25 mouse cellular contexts compared by ENCODE assay signal in the genomic region with DNA sequence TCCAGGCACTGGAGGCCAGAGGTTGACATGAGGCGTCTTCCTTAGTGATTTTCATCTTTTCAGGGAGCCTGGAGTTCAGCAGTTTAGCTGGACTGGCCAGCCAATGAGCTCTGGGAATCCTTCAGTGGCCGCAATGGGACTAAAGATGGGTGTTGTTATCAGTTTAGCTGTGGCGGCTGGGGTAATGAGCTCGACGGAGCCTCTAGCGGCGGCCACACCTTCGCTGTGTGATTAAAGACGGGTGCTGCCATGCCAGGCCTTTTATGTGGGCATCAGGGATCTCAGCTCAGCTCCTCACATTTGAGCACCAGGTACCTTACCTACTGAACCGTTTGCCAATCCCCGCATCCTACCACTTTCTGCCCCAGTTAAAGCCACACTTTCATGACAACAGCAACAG. TPM values are rescaled to one million over a fixed set of nuclear protein-coding genes. Genes with fewer than 3 reads are reported as not detected.
"Had no signal": no experiment of that assay in that cellular context is flagged by ENCODE, and none has a peak within 500 bp of the region (broad histone marks: within the 10 kb centered on the region; RNA-seq: fewer than 3 reads in every experiment).

No protein-coding gene starts in this region.

- DNase-seq: liver, embryonic 13.5 days; lung, adult 18-20 months; lung, embryonic 14.5 days; lung, postnatal 10 days; lung, postnatal 36 days; retina, postnatal 1 day; right cerebral cortex, adult 18-20 months; right cerebral cortex, postnatal 25 days; right cerebral cortex, postnatal 4 days; spleen, adult 18-20 months; thymus, adult 2 months; thymus, postnatal 25 days; thymus, postnatal 4 days had no signal

- H3K4me2 ChIP-seq: liver, embryonic 13.5 days; lung, embryonic 14.5 days; midbrain, embryonic 11.5 days; midbrain, embryonic 13.5 days; midbrain, embryonic 15.5 days; neural tube, embryonic 12.5 days; stomach, embryonic 15.5 days had no signal

- H3K27ac ChIP-seq: liver, embryonic 13.5 days; macrophage; midbrain, embryonic 13.5 days; midbrain, embryonic 15.5 days; neural tube, embryonic 12.5 days; stomach, embryonic 15.5 days; stomach, postnatal 0 days had no signal

- H3K4me3 ChIP-seq: liver, embryonic 13.5 days; midbrain, embryonic 13.5 days; midbrain, embryonic 15.5 days; neural tube, embryonic 12.5 days; stomach, embryonic 15.5 days had no signal

- H3K9me3 ChIP-seq: liver, embryonic 13.5 days; midbrain, embryonic 13.5 days; midbrain, embryonic 15.5 days; neural tube, embryonic 12.5 days; stomach, embryonic 15.5 days had no signal

- ATAC-seq: midbrain, embryonic 13.5 days; midbrain, embryonic 15.5 days had no signal

- H3K36me3 ChIP-seq: midbrain, embryonic 15.5 days had no signal

- H3K27me3 ChIP-seq: liver, embryonic 13.5 days; midbrain, embryonic 13.5 days; midbrain, embryonic 15.5 days; neural tube, embryonic 12.5 days; stomach, embryonic 15.5 days had no signal

- H3K4me1 ChIP-seq: liver, embryonic 13.5 days; midbrain, embryonic 13.5 days; midbrain, embryonic 15.5 days; neural tube, embryonic 12.5 days; stomach, embryonic 15.5 days had no signal

- H3K9ac ChIP-seq: liver, embryonic 13.5 days; lung, embryonic 14.5 days; midbrain, embryonic 13.5 days; midbrain, embryonic 15.5 days; neural tube, embryonic 12.5 days; stomach, embryonic 15.5 days had no signal

RNA-seq across cellular contexts. Expression of a gene that starts 23.5 kb away (rescaled TPM):
- total RNA-seq: midbrain, postnatal 0 days; neutrophil, adult 5-6 weeks had no signal
- polyA plus RNA-seq: macrophage; midbrain, embryonic 11.5 days; small intestine, adult 2 months; testis, adult 2 months; urinary bladder, adult 2 months had no signal
